Mouse (Mus musculus): ENCODE measurements around the gene Arl4d.

DNA sequence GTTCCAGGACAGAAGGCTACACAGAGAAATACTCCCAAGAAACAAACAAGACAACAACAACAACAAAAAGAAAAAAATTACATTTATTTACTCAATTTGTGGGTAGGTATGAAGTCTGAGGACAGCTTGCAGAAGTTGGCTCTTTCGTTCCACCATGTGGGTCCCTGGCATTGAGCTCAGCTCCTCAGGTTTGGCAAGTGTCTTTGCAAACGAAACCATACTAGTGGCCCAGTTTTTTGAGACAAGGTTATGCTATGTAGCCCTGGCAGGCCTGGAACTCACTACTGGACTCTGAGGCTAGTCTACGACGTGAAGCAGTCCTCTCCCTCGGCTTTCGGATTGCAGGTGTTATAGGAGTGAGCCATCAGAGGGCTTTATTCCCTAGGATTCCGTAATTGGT lies 34.6 kb downstream of the Arl4d start:
- TF ChIP-seq CTCF (IDR thresholded peaks at IDR 0.05; ENCODE audit: control insufficient read depth, insufficient read depth, insufficient replicate concordance, low read depth, low read length), result no peak
- TF ChIP-seq POLR2A (IDR thresholded peaks at IDR 0.05; ENCODE audit: control insufficient read depth, low read depth, low read length), result no peak
